Mouse (Mus musculus) heart, postnatal 0 days (tissue): ENCODE measurements at regions not wholly inside any gene's neighbourhood (a gene's known extent, or its start where the extent isn't known, plus 50 kb on each side); places are given as distances from the start of the nearest gene placed in this dataset.
A peak's percentile ranks its signal among the peaks of the same experiment; 100 is the strongest.

Source experiments
- ATAC-seq: fragments of 200-750 bp; cut with Nextera tagmentation; 2 replicates; pipeline ENCODE4 v1.8.0; 2017; ENCODE audit warnings: low read depth, moderate number of reproducible peaks, moderate library complexity; ENCODE audit not compliant: insufficient read depth
- DNase-seq: peaks from one replicate; pipeline ENCODE4 v3.0.0-alpha.2; 2016; ENCODE audit warnings: low spot score
- H3K27ac ChIP-seq: fragments of 300-500 bp; sonication (generic); 2 replicates; pipeline ENCODE4 v1.5.1; 2014; ENCODE audit warnings: low read depth, mild to moderate bottlenecking
- H3K27me3 ChIP-seq: fragments of 300-500 bp; sonication (generic); 2 replicates; pipeline ENCODE4 v1.6.1; 2014; ENCODE audit warnings: low read length, mixed read lengths; ENCODE audit not compliant: control insufficient read depth, insufficient read depth
- H3K36me3 ChIP-seq: fragments of 300-500 bp; sonication (generic); replicated peaks from 2 replicates; pipeline ENCODE4 v1.6.1; 2014; ENCODE audit warnings: low read length, mixed read lengths; ENCODE audit not compliant: control insufficient read depth, insufficient read depth
- H3K4me1 ChIP-seq: fragments of 300-500 bp; sonication (generic); 2 replicates; pipeline ENCODE4 v1.6.1; 2014; ENCODE audit warnings: antibody characterized with exemption; ENCODE audit not compliant: control insufficient read depth, insufficient read depth
- H3K4me2 ChIP-seq: fragments of 300-500 bp; sonication (generic); 2 replicates; pipeline ENCODE4 v1.6.1; 2014; ENCODE audit warnings: low read depth, mild to moderate bottlenecking, low read length, moderate library complexity
- H3K4me3 ChIP-seq: fragments of 300-500 bp; sonication (generic); 2 replicates; pipeline ENCODE4 v1.5.1; 2014; ENCODE audit warnings: low read depth, low read length
- H3K9ac ChIP-seq: fragments of 300-500 bp; sonication (generic); replicated peaks from 2 replicates; pipeline ENCODE4 v1.6.1; 2014; ENCODE audit warnings: low read depth, low read length, mixed read lengths
- H3K9me3 ChIP-seq: fragments of 300-500 bp; sonication (generic); replicated peaks from 2 replicates; pipeline ENCODE4 v1.6.1; 2016; ENCODE audit warnings: low read length; ENCODE audit not compliant: control insufficient read depth
- CTCF ChIP-seq: IDR thresholded peaks from 2 replicates; pipeline ENCODE4 v1.5.1; 2016; ENCODE audit warnings: antibody characterized with exemption, control low read depth, low read depth
- EP300 ChIP-seq: IDR thresholded peaks from 2 replicates; pipeline ENCODE4 v1.6.1; 2016; ENCODE audit warnings: antibody characterized with exemption, low read depth
- WGBS: fragments of 180-500 bp; shearing (Covaris S2); extraction: QIAGEN DNeasy Blood & Tissue Kit; methylation state at CpG from one replicate; pipeline ENCODE4 v1.1.7; 2014; 5-methylcytosine and 5-hydroxymethylcytosine counted together

- no peak overlapping the region for H3K27ac ChIP-seq
- no peak for TF ChIP-seq CTCF
- TF ChIP-seq EP300, result no peak
- no peaks in the 10 kb centered on the region for H3K9me3 ChIP-seq
- DNase-seq (no peak), ATAC-seq (no peak)
- no peak overlapping the region for H3K4me2 ChIP-seq
- no peak overlapping the region for H3K4me3 ChIP-seq
- H3K9ac ChIP-seq, result no peak overlapping the region
- no peaks in the 10 kb centered on the region for H3K27me3 ChIP-seq
- no peaks in the 10 kb centered on the region for H3K4me1 ChIP-seq
- H3K36me3 ChIP-seq, result no peaks in the 10 kb centered on the region
- 44% methylated on average over 2 of the region's 2 CpGs for WGBS
These were observed 115.0 kb upstream of the Gnpda2 start for GRCm38 (mm10) chr5:69707099-69707498.

GRCm38 (mm10) chr5:69705168-69705532 lies 113.0 kb upstream of the Gnpda2 start:
- Histone ChIP-seq H3K4me3 (no peak overlapping the region), H3K4me2 (no peak overlapping the region), H3K9me3 (no peaks in the 10 kb centered on the region), H3K36me3 (no peaks in the 10 kb centered on the region), H3K4me1 (no peaks in the 10 kb centered on the region), H3K9ac (no peak overlapping the region), H3K27ac (no peak overlapping the region), H3K27me3 (no peaks in the 10 kb centered on the region)
- WGBS, result 73% methylated on average over 4 of the region's 4 CpGs
- TF ChIP-seq CTCF (no peak), EP300 (no peak)
- DNase-seq (no peak), ATAC-seq (no peak)

GRCm38 (mm10) chr5:69704261-69705167 lies 112.4 kb upstream of the Gnpda2 start:
- Histone ChIP-seq H3K4me2 (no peak overlapping the region), H3K4me1 (no peaks in the 10 kb centered on the region), H3K27me3 (no peaks in the 10 kb centered on the region), H3K36me3 (no peaks in the 10 kb centered on the region), H3K9me3 (no peaks in the 10 kb centered on the region), H3K4me3 (no peak overlapping the region), H3K27ac (no peak overlapping the region), H3K9ac (no peak overlapping the region)
- ATAC-seq (no peak), DNase-seq (peak; percentile 21)
- TF ChIP-seq EP300 (no peak), CTCF (peak; percentile 73)
- WGBS, result 46% methylated on average over 2 of the region's 2 CpGs

GRCm38 (mm10) chr5:69678770-69679169 lies 86.6 kb upstream of the Gnpda2 start:
- DNase-seq, result no peak
- Histone ChIP-seq H3K4me2 (no peak overlapping the region), H3K27ac (no peak overlapping the region), H3K4me3 (no peak overlapping the region), H3K36me3 (no peaks in the 10 kb centered on the region), H3K27me3 (no peaks in the 10 kb centered on the region), H3K4me1 (no peaks in the 10 kb centered on the region), H3K9ac (no peak overlapping the region), H3K9me3 (no peaks in the 10 kb centered on the region)
- WGBS, result 66% methylated on average over 3 of the region's 3 CpGs
- no peak for ATAC-seq
- TF ChIP-seq EP300 (no peak), CTCF (no peak)

GRCm38 (mm10) chr5:69678268-69678667 lies 86.1 kb upstream of the Gnpda2 start:
- DNase-seq (no peak), ATAC-seq (no peak)
- H3K27me3 ChIP-seq, result no peaks in the 10 kb centered on the region
- H3K36me3 ChIP-seq, result no peaks in the 10 kb centered on the region
- H3K9me3 ChIP-seq, result no peaks in the 10 kb centered on the region
- TF ChIP-seq CTCF (no peak), EP300 (no peak)
- no peak overlapping the region for H3K4me3 ChIP-seq
- no peaks in the 10 kb centered on the region for H3K4me1 ChIP-seq
- no peak overlapping the region for H3K9ac ChIP-seq
- WGBS, result 56% methylated on average over 3 of the region's 3 CpGs
- H3K4me2 ChIP-seq, result no peak overlapping the region
- no peak overlapping the region for H3K27ac ChIP-seq

- 41% methylated on average over 2 of the region's 2 CpGs for WGBS
- no peaks in the 10 kb centered on the region for H3K9me3 ChIP-seq
- ATAC-seq, result no peak
- no peak overlapping the region for H3K4me2 ChIP-seq
- H3K27me3 ChIP-seq, result no peaks in the 10 kb centered on the region
- H3K36me3 ChIP-seq, result no peaks in the 10 kb centered on the region
- TF ChIP-seq CTCF (no peak), EP300 (no peak)
- no peak overlapping the region for H3K27ac ChIP-seq
- no peak for DNase-seq
- no peak overlapping the region for H3K4me3 ChIP-seq
- no peak overlapping the region for H3K9ac ChIP-seq
- H3K4me1 ChIP-seq, result no peaks in the 10 kb centered on the region
These were observed 73.4 kb upstream of the Gnpda2 start for GRCm38 (mm10) chr5:69665555-69665954.
